Mouse (Mus musculus) MN1 (cell line): ENCODE measurements at regions not wholly inside any gene's neighbourhood (a gene's known extent, or its start where the extent isn't known, plus 50 kb on each side); places are given as distances from the start of the nearest gene placed in this dataset.
A peak's percentile ranks its signal among the peaks of the same experiment; 100 is the strongest.

ENCODE experiments used
- DNase-seq: peaks from one replicate; pipeline ENCODE4 v3.0.0-alpha.2; 2016; ENCODE audit warnings: low spot score

DNA sequence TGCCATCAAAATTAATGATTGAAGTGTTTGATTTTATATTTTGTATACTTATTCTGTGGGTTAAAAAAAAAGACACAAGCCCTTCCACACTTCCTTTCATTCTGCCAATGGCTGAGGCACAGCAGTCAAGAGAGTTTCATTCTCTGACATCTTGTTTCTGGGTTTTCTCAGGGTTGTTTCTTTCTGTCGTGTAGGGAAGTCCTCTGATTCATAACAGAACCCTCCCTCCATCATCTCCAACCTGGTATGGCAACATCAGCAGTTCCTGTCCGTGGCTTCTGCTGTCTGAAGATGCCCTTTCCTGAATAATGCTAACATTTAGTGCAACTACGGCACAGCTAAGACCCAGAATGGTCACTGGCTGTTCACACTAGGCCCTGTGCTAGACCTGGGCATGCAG lies 167.3 kb downstream of the Hs3st3b1 start:
- no peak for DNase-seq

- no peak for DNase-seq
These were observed 163.8 kb downstream of the Hs3st3b1 start for GRCm38 (mm10) chr11:63758313-63758712.

DNA sequence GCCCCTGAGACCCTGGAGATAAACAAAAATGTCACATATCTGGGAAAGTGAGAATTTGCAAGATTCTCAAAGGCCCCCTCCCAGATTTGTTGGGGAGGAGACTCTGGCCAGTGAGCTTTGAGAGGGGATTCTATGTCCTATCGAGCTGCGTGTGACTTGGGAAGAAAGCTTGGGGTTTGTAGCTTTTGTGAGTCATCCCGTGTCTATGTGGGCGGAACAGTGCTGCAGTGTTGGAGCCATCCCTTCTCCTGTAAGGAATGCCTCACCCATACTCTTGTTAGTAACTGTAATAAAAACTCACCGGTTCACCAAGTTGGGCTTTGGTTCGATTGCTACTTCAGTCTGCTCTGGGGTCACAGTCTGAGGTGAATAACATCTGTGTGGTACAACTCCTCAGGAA lies 160.5 kb downstream of the Hs3st3b1 start:
- DNase-seq: no peak

DNA sequence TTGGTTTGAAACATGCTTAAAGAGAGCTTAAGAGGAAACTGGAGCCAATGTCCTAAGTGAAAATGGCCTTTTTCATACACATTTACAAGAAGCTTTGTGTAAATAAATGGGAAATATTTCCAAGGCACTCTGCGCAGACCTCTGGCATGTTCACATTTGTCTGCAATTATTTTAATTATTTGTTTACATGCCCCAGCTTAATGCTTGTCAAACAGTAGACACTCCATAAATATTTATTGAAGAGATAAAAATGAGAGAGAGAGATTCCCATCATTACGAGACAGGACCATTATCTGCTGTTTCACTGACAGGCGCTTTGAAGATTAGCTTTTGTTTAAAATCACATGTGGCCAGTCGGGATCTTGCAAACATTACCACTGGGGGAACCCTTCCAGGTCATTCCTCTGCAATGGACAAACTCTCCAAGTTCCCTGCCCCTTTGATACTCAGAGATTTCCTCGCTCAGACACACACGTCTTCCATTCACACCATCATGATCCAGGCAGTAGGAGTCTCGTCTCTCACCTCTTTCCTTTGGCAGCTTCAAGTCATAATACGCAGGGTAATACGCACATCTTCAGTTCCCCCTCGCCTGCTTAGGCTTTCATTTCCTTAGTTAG lies 154.3 kb downstream of the Hs3st3b1 start:
- DNase-seq: no peak

GRCm38 (mm10) chr11:63769738-63770137 lies 152.4 kb downstream of the Hs3st3b1 start:
- no peak for DNase-seq

GRCm38 (mm10) chr11:63775382-63775781 lies 146.7 kb downstream of the Hs3st3b1 start:
- peak; percentile 52 for DNase-seq

- no peak for DNase-seq
These were observed 142.7 kb downstream of the Hs3st3b1 start for GRCm38 (mm10) chr11:63779371-63779770.

DNA sequence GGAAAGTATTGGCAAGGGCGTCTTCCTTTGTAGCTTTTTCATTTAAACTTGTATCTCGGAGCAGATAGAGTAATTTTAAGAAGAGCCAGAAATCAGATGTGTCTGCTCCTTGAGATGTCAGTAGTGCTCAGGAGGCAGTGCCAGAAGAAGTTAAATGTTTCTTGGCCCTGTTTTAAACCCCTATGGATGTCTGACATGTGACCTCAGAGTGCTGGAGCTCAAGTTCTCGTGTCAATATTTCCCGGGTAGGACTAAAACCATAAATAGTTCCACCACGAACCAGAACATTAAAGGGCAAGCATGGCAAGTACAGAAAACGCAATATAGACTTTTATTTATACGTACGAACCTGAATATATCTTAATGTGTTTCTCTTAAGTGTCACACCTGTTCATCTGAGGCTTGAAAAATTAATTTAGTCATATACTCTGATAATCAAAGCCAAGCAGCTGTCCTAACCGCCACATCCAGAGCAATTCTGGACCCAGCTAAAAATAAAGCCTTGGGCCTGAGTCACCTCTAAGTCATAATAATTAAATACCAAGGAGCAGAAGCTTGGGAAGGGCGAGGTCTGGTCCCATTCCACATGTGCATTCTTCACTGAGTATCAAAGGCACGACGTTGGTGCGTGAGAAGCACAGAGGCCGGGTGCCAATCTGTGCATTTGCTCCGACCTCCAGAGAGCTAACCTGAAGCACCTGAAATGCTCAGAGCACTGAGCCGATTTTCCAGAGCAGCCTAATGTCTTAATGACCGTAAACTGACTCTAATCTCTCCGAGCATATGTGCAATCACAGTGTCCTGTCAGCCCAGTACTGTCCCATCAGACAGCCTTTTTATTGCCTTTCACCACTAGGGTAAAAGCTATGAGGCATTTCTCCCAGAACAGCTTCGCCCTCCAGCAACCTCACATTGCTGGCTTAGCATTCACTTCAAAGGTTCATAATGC lies 139.8 kb downstream of the Hs3st3b1 start:
- DNase-seq: peak; percentile 23

DNA sequence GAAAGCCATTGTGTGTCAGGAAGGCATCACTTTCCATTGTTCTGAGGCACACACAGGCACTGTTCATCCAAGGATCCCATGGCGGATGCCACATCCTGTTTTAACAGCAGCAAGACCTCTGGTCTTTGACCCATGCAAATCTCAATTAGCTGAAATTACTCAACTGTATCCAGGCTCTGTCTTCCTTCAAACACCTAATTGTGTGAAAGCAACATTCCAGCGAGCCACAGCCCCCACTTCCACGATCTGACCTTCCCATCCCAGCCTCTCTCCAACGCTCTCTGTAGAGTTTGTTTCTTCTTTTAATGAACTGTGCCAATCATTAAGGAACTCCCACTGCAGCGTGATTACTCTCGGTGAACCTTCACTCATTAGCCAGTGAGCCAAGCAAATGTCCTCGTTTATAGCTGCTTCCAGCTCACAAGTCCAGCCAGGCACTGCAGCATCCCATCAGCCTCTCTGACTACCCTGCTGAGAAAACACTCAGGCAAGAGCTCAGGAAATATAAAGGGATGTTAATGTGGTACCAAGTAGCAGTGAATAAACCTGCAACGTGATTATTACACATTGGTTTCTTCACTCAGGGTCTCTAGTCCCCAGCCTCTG lies 136.7 kb downstream of the Hs3st3b1 start:
- DNase-seq: no peak

DNA sequence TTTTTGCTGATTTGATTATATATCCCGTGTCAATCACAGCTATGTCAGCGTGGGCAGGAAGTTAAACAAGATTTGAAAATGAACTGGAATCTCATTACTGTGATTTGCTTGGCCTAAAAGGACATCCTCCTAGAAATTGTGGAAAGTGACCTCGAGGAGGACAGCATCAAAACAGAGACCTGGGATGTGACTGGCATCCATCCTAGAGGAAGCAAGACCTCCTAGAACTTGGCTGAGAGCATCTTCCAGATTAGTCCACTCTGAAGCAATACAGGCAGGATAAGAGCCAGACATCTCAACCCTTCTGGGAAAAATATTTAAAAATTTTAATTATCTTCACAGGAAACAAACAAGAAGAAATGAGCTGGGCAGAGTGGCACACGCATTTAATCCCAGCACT lies 136.1 kb downstream of the Hs3st3b1 start:
- DNase-seq: no peak

- peak; percentile 56 for DNase-seq
These were observed 132.5 kb downstream of the Hs3st3b1 start for GRCm38 (mm10) chr11:63789473-63790120.

DNA sequence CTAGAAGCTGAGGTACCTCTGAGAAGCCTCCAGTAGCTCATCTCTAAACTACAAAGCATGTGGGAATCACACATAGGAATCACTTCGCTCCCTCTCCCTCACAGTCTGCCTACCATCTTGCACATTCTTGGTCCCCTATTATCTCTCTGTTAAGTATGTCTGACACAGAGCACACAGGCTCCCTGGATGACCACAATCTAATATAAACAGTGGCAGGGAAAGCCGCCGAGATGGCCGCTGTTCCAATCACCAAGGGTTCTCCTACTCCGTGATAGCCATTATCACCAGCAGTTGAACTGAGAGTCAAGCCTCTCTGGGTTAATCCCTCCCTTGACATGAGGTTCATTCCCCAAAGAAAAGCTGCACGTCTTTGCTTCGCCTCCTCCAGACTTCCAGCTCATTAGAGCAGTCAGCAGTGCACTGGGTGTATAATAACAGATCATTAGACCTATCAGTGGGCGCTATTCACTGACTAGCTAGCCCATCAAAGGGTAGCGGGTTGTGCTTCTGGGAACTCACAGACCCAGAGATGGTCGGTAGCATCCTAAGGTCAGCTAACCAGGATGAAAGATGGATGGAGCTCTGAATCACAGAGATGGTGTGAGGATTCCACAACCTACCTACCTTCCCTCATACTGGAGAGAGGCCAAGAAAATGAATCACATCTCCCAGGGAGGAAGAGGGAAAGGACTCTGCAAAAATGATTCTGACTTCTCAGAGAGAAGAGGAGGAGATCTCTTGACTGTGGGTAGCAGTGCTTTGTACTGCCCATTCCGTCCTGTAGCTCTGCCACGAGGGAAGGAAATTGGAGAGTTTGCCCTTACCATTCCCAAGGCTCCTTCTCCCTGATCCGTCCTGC lies 130.9 kb downstream of the Hs3st3b1 start:
- DNase-seq: peak; percentile 9

DNA sequence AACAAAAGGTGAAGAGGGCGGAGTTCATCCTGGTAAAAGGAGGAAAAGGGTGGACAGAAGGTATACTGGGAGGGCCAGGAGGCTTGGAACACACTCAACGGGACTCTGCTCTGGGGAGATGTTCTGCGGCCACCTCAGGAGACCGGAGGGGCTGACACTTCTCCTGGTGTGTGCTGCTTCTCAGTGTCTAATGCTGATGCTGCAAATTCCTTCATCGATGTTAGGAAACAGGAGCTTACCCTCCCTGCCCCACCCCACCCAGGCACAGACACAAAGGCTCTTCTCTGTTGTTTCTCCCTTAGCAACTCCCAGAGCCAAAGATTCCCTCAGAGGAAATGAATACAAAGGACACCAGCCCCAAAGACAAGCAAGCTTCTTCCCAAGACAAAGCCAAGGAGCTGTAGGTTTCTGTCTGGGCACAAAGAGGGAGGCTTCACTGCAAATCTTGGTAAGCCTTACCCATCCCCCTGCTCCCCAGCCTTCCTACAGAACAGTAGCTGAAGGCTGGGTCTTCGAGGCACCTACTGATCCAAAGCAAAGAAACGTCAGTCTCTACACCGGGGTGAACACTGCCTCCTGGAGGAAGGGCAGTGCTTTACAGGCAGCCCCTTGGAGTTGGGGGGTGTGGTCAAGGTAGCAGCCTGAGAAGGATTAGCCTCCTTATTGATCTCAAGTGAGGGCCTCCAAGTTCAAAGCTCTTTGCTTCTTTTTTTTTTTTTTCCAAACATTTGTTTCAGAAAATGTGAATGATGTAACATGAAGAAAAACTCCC lies 128.2 kb downstream of the Hs3st3b1 start:
- no peak for DNase-seq

GRCm38 (mm10) chr11:63812146-63812545 lies 109.9 kb downstream of the Hs3st3b1 start:
- DNase-seq: no peak

DNA sequence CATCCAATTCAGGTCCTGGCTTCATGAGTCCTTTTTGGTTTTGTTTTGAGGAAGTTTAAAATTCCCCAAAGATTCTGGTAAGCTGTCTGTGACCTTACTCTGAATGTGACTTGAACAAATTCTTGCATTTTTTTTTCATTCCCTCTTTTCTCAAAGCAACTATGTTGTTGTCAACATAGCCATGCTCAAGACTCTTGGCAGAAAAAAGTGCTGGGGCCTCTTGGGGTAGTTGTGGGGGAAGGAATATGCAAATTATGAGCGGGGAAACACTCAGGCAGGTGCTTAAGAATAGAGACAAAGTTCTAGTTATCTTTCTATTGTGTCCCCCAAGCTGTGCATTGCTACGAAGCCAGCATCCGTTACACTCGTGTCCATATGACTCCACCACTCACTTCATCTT lies 99.2 kb downstream of the Hs3st3b1 start:
- DNase-seq: no peak

- DNase-seq: no peak
These were observed 94.8 kb downstream of the Hs3st3b1 start for GRCm38 (mm10) chr11:63827271-63827762.

DNA sequence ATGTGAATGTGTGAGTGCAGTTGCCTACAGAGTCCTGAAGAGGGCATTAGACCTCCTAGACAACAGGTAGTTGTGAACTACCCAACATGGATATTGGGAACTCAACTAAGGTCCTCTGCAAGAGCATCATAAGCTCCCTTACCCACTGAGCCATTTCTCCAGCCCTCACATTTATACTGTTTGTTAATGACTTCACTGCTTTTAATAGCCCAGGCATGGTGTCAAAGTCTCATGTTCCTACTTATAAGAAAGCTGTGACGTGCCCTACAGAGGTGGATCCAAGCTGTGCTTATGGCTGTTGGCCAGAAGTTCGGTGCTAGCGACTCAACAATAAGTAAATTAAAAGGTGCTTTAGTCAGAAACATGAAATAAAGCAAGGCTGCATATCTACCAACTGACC lies 88.6 kb downstream of the Hs3st3b1 start:
- no peak for DNase-seq

DNA sequence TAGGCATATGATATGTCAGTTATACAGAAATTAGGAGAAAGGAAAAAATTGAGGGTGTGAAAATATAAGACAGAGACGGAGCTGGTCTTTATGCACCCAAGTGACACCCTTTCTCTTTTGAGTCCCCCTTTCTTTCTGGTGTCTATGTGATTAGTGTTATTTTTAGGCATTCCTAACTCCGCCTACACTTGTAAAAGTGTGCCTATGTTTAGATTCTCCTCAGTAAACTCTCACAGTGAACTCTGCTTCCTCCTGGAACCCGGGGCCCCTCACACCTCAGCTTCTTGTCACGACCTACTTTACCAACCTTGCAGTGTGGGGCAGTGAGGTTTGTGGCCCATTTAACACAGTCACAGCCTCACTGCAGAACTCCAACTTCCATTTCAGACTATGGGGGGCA lies 88.0 kb downstream of the Hs3st3b1 start:
- no peak for DNase-seq

- DNase-seq: no peak
These were observed 87.5 kb downstream of the Hs3st3b1 start for GRCm38 (mm10) chr11:63834631-63835030.
